In the genomic region with DNA sequence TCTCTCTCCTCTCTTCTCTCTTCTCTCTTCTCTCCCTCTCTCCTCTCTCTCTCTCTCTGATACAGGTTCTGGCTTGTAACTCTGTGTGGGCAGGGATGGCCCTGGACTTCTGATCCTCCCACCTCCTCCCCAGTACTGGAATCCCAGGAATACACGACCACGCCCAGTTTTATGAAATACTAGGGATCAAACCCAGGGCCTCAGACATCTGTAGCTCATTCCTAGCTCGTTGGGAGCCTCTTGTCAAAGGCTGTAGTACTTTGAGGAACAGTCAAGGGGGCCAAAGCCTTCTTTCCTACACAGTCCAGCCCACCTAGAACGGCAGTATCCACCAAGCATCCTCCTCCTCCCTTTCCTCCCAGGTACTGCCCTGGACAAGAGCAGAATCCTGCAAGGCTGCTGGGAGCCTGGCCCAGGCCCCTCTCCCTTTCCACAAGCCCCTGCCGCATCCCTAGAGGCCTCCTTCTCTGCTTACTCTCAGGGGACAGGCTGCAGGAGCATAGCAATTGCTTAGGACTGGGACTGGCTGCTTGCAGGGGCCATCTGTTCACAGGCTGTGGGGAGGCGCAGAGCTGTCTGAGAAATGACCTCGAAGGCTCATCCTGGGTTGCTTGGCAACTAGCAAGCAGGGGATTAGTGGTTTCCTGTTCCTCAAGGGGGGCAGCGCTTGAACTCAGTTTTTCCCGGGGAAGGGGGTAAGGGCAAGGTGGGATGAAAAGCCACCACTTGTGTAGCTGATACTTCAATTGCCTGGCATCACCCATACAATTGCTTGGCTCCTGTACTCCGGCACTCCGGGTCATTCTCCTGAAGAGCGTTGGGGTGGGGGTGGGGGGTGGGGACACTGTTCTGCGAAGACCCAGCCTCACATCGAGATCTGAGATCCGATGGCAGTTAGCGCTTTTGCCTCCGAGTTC, we compare ENCODE assay signal across 8 mouse cellular contexts. TPM values are rescaled to one million over a fixed set of nuclear protein-coding genes. Genes with fewer than 3 reads are reported as not detected.
A peak's percentile ranks its signal among the peaks of the same experiment; 100 is the strongest.
DNase-seq lines count a peak whose midpoint lies in the region; ATAC-seq lines count a peak whose summit lies in the region.

No protein-coding gene starts in this region.

- H3K27me3 ChIP-seq in forebrain, embryonic 12.5 days: no peaks in the 10 kb centered on the region

- H3K4me2 ChIP-seq in forebrain, embryonic 12.5 days: peak overlapping the region; percentile 49

- H3K36me3 ChIP-seq in forebrain, embryonic 12.5 days (replicated peaks): no peaks in the 10 kb centered on the region

- peak overlapping the region; percentile 35 for H3K4me3 ChIP-seq in brown adipose tissue, adult 24 weeks (ENCODE audit: insufficient read depth, low read depth, low read length)
- H3K4me3 ChIP-seq in forebrain, embryonic 12.5 days (replicated peaks): peak overlapping the region; percentile 20

- ATAC-seq in forebrain, embryonic 12.5 days (ENCODE audit: low FRiP score): peak; percentile 91

- H3K27ac ChIP-seq in brown adipose tissue, adult 24 weeks (replicated peaks; ENCODE audit: low read depth, low read length): no peak overlapping the region
- H3K27ac ChIP-seq in forebrain, embryonic 12.5 days: peak overlapping the region; percentile 92

- WGBS in forebrain, embryonic 12.5 days: 10% methylated on average over 17 of the region's 17 CpGs
- 6% methylated on average over 17 of the region's 17 CpGs for WGBS in large intestine, adult 2 months

- H3K4me1 ChIP-seq in brown adipose tissue, adult 24 weeks (ENCODE audit: control insufficient read depth, insufficient read depth, insufficient read length, low read length): 0 out of 2 replicates have a peak, but pooled peaks cover 3% of the 10 kb centered on the region
- peaks cover 37% of the 10 kb centered on the region for H3K4me1 ChIP-seq in forebrain, embryonic 12.5 days

- no peaks in the 10 kb centered on the region for H3K9me3 ChIP-seq in forebrain, embryonic 12.5 days

- peak; percentile 52 for DNase-seq in layer of hippocampus, adult 9-11 months
- DNase-seq in layer of hippocampus, adult 11-12 months (ENCODE audit: low spot score): no peak
- peak; percentile 25 for DNase-seq in large intestine, adult 2 months (ENCODE audit: low read depth, low spot score)
- peak; percentile 33 for DNase-seq in ovary, postnatal 14 days (ENCODE audit: low spot score)
- no peak for DNase-seq in spleen, adult 12 weeks (ENCODE audit: low spot score)
- DNase-seq in spleen, postnatal 10 days (ENCODE audit: low spot score in 2 of 2): no peak

- H3K9ac ChIP-seq in forebrain, embryonic 12.5 days: peak overlapping the region; percentile 40; the same call in 1 of the 2 replicates

RNA-seq across cellular contexts. Expression of gene Tent5b, which starts 40.2 kb away (rescaled TPM):
- polyA plus RNA-seq in brown adipose tissue, adult 24 weeks (2012; ENCODE audit: insufficient read depth, insufficient read length, missing spikeins): 0.44 TPM in 1 of 2 replicates, not detected in the other
- 0.24 and 0.50 TPM in 2 replicates for polyA plus RNA-seq in forebrain, embryonic 12.5 days (2016; fragmentation: Nextera tagmentation; extraction: Ambion mirVana)
- polyA plus RNA-seq in large intestine, adult 2 months (2012; rRNA removed): 5.1 and 5.2 TPM in 2 replicates

RNA-seq across cellular contexts. Expression of gene Trnp1, which starts 58.6 kb away (rescaled TPM):
- polyA plus RNA-seq in brown adipose tissue, adult 24 weeks (2012; ENCODE audit: insufficient read depth, insufficient read length, missing spikeins): 1.0 TPM in 1 of 2 replicates, not detected in the other
- 0.97 and 2.2 TPM in 2 replicates for polyA plus RNA-seq in forebrain, embryonic 12.5 days (2016; fragmentation: Nextera tagmentation; extraction: Ambion mirVana)
- 6.5 and 7.9 TPM in 2 replicates for polyA plus RNA-seq in large intestine, adult 2 months (2012; rRNA removed)

Comparison
In these comparisons a context has a peak if more than half of its experiments do, and no peak if none do; other contexts are left out.
1. DNase-seq: peak in layer of hippocampus, adult 9-11 months (single experiment), large intestine, adult 2 months (single experiment) and ovary, postnatal 14 days (single experiment); none in layer of hippocampus, adult 11-12 months (single experiment), spleen, adult 12 weeks (single experiment) and spleen, postnatal 10 days (0 of 2).